Mouse (Mus musculus) hindbrain, embryonic 14.5 days (tissue): Measurements from ENCODE around the gene Agpat2. TPM values are rescaled to one million over a fixed set of nuclear protein-coding genes. Genes with fewer than 3 reads are reported as not detected.

Source experiments
- ATAC-seq: fragments of 200-750 bp; cut with Nextera tagmentation; 2 replicates; pipeline ENCODE4 v1.8.0; 2017; ENCODE audit warnings: moderate number of reproducible peaks, mild to moderate bottlenecking, moderate TSS enrichment, moderate library complexity; ENCODE audit not compliant: low FRiP score
- DNase-seq: peaks from one replicate; pipeline ENCODE4 v3.0.0-alpha.2; 2015; ENCODE audit warnings: low spot score
- H3K27ac ChIP-seq: fragments of 300-500 bp; sonication (generic); 2 replicates; pipeline ENCODE4 v1.5.1; 2014; ENCODE audit warnings: mild to moderate bottlenecking, moderate library complexity
- H3K27me3 ChIP-seq: fragments of 300-500 bp; sonication (generic); 2 replicates; pipeline ENCODE4 v1.6.1; 2014; ENCODE audit warnings: mild to moderate bottlenecking, low read length, mixed read lengths; ENCODE audit not compliant: control insufficient read depth, insufficient read depth
- H3K36me3 ChIP-seq: fragments of 300-500 bp; sonication (generic); replicated peaks from 2 replicates; pipeline ENCODE4 v1.6.1; 2014; ENCODE audit not compliant: control insufficient read depth, insufficient read depth
- H3K4me1 ChIP-seq: fragments of 300-500 bp; sonication (generic); replicated peaks from 2 replicates; pipeline ENCODE4 v1.6.1; 2014; ENCODE audit warnings: antibody characterized with exemption, low read length, mixed read lengths; ENCODE audit not compliant: control insufficient read depth, insufficient read depth
- H3K4me2 ChIP-seq: fragments of 300-500 bp; sonication (generic); replicated peaks from 2 replicates; pipeline ENCODE4 v1.6.1; 2014; ENCODE audit warnings: mild to moderate bottlenecking, moderate library complexity
- H3K4me3 ChIP-seq: fragments of 300-500 bp; sonication (generic); replicated peaks from 2 replicates; pipeline ENCODE4 v1.5.1; 2014; ENCODE audit warnings: mild to moderate bottlenecking, low read length
- H3K9ac ChIP-seq: fragments of 300-500 bp; sonication (generic); 2 replicates; pipeline ENCODE4 v1.6.1; 2014
- H3K9me3 ChIP-seq: fragments of 300-500 bp; sonication (generic); 2 replicates; pipeline ENCODE4 v1.6.1; 2016; ENCODE audit warnings: low read length; ENCODE audit not compliant: control insufficient read depth
- WGBS: fragments of 180-500 bp; shearing (Covaris S2); extraction: QIAGEN DNeasy Blood & Tissue Kit; methylation state at CpG from one replicate; pipeline ENCODE4 v1.1.7; 2014; 5-methylcytosine and 5-hydroxymethylcytosine counted together
- polyA plus RNA-seq: library from polyadenylated mRNA; unstranded; fragments of >200 nt; fragmentation: Nextera tagmentation; extraction: Ambion mirVana; gene quantifications from 2 replicates; pipeline ENCODE4 v1.2.1, GENCODE M21; 2014

Agpat2 gene
- polyA plus RNA-seq, 1 experiment from 2014 or later = 6.6 TPM

DNA sequence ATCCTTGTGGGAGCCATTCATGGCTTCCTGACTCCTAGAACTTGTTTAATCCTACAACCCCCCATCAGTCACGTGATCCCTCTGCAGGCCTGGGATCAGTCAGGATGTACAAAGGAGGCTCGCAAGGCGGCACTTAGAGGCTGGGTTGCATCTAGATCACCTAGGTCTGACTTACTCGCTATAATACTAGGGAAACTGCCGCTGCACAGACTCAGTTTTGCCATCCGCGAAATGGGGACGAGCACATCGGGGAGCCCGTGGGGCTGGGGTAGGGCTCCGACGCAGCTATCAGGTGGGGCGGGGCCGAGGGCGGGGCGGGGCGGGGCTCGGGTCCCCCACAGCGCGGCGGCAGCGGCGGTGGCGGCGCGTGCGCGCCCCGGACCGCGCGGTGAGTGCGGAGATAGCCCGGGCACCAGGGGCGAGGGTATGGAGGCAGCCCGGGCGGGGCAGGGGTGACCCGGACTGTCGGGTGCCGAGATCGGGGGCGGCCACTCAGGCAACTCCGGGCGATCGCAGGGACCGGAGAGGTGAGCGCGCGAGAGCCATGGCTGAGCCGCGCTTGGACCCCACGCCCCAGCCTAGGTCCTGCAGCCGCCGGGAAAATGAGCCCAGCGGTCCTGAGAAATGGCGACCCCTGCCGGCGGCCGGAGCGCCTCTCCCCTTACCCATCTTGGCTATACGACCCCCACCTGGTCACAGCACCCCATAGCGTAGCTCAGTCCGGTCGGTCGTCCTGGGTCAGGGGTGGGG lies 17.7 kb downstream of the Agpat2 start, which contains the start of gene Gm20532:
TSS of gene Gm20532 (plus strand) at position 346 of the 750 bp plus-strand sequence.
- Histone ChIP-seq H3K4me1 (peaks cover 13% of the 10 kb centered on the region), H3K27me3 (no peaks in the 10 kb centered on the region), H3K4me2 (peak within 1 kb of the TSS; percentile 87), H3K27ac (peak within 1 kb of the TSS; percentile 36; the same call in 1 of the 2 replicates), H3K4me3 (peak within 1 kb of the TSS; percentile 59), H3K9me3 (no peaks in the 10 kb centered on the region), H3K9ac (peak within 1 kb of the TSS; percentile 73), H3K36me3 (no peaks in the 10 kb centered on the region)
- DNase-seq (peak; percentile 66), ATAC-seq (peak; percentile 84)
- 1% methylated on average over 58 of the region's 65 CpGs for WGBS

GRCm38 (mm10) chr2:26585713-26586112 lies 18.5 kb downstream of the Agpat2 start:
- DNase-seq (no peak), ATAC-seq (no peak)
- 67% methylated on average over 6 of the region's 6 CpGs for WGBS
- Histone ChIP-seq H3K4me3 (peak overlapping the region; percentile 59), H3K4me1 (peaks cover 13% of the 10 kb centered on the region), H3K9ac (0 out of 2 replicates have a peak overlapping the region, but pooled peaks have one; percentile 10), H3K36me3 (no peaks in the 10 kb centered on the region), H3K27me3 (no peaks in the 10 kb centered on the region), H3K27ac (0 out of 2 replicates have a peak overlapping the region, but pooled peaks have one; percentile 36), H3K4me2 (no peak overlapping the region), H3K9me3 (no peaks in the 10 kb centered on the region)

GRCm38 (mm10) chr2:26583640-26584039 lies 20.6 kb downstream of the Agpat2 start:
- Histone ChIP-seq H3K9ac (peak overlapping the region; percentile 34; the same call in 1 of the 2 replicates), H3K9me3 (no peaks in the 10 kb centered on the region), H3K36me3 (no peaks in the 10 kb centered on the region), H3K4me1 (peaks cover 13% of the 10 kb centered on the region), H3K27me3 (no peaks in the 10 kb centered on the region), H3K4me2 (no peak overlapping the region), H3K4me3 (peak overlapping the region; percentile 19; the same call in 1 of the 2 replicates), H3K27ac (peak overlapping the region; percentile 47)
- DNase-seq (no peak), ATAC-seq (no peak)
- 78% methylated on average over 11 of the region's 11 CpGs for WGBS

- Histone ChIP-seq H3K9me3 (no peaks in the 10 kb centered on the region), H3K4me3 (no peak overlapping the region), H3K4me2 (no peak overlapping the region)
Observed at GRCm38 (mm10) chr2:26582741-26583140, 21.5 kb downstream of the Agpat2 start.

DNA sequence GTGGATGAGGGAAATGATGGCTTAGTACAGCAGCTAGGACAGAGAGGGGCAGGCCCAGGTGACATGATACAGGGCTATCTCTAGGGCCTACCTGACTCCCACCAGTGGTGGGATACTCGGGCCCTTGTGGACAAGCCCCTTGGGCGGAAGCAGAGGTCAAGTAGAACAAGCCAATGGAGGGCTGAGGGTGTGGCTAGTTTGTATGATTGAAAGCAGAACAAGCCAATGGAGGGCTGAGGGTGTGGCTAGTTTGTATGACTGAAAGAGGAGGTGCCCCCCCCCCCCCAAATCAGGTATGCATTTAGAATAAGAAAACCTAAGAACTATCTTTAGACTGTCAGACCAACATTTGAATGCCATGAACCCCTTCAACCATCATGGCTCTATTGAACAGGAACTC lies 22.0 kb downstream of the Agpat2 start:
- 61% methylated on average over 2 of the region's 2 CpGs for WGBS
- H3K9ac ChIP-seq = no peak overlapping the region

More at GRCm38 (mm10) chr2:26582741-26583140, 21.5 kb downstream of the Agpat2 start:
- Histone ChIP-seq H3K9ac (no peak overlapping the region), H3K27ac (0 out of 2 replicates have a peak overlapping the region, but pooled peaks have one; percentile 12), H3K27me3 (no peaks in the 10 kb centered on the region), H3K4me1 (peaks cover 13% of the 10 kb centered on the region), H3K36me3 (no peaks in the 10 kb centered on the region)
- DNase-seq (no peak), ATAC-seq (no peak)
- WGBS = 71% methylated on average over 7 of the region's 7 CpGs

GRCm38 (mm10) chr2:26580751-26581150 lies 23.5 kb downstream of the Agpat2 start:
- Histone ChIP-seq H3K27me3 (no peaks in the 10 kb centered on the region), H3K4me3 (no peak overlapping the region), H3K27ac (no peak overlapping the region), H3K9ac (no peak overlapping the region), H3K9me3 (no peaks in the 10 kb centered on the region), H3K4me2 (no peak overlapping the region), H3K4me1 (no peaks in the 10 kb centered on the region), H3K36me3 (no peaks in the 10 kb centered on the region)
- WGBS = 93% methylated on average over 5 of the region's 5 CpGs
- DNase-seq (no peak), ATAC-seq (no peak)

More for the DNA sequence above, 22.0 kb downstream of the Agpat2 start:
- Histone ChIP-seq H3K4me1 (peaks cover 11% of the 10 kb centered on the region), H3K9me3 (no peaks in the 10 kb centered on the region), H3K4me3 (no peak overlapping the region), H3K36me3 (no peaks in the 10 kb centered on the region), H3K27ac (no peak overlapping the region), H3K27me3 (no peaks in the 10 kb centered on the region), H3K4me2 (no peak overlapping the region)
- ATAC-seq = no peak
- no peak for DNase-seq

- H3K27me3 ChIP-seq = no peaks in the 10 kb centered on the region
- no peak within 1 kb of the TSS for H3K4me2 ChIP-seq
- no peak within 1 kb of the TSS for H3K9ac ChIP-seq
- H3K36me3 ChIP-seq = no peaks in the 10 kb centered on the region
- ATAC-seq = no peak
- no peak within 1 kb of the TSS for H3K4me3 ChIP-seq
- no peak for DNase-seq
- H3K9me3 ChIP-seq = no peaks in the 10 kb centered on the region
- H3K27ac ChIP-seq = 0 out of 2 replicates have a peak within 1 kb of the TSS, but pooled peaks have one; percentile 26
- H3K4me1 ChIP-seq = no peaks in the 10 kb centered on the region
- WGBS = 100% methylated on average over 1 of the region's 1 CpGs
Observed at GRCm38 (mm10) chr2:26579714-26580113, 24.5 kb downstream of the Agpat2 start, which contains the start of gene Egfl7. Gene Egfl7, plus strand, starts transcription at chr2:26580014.

DNA sequence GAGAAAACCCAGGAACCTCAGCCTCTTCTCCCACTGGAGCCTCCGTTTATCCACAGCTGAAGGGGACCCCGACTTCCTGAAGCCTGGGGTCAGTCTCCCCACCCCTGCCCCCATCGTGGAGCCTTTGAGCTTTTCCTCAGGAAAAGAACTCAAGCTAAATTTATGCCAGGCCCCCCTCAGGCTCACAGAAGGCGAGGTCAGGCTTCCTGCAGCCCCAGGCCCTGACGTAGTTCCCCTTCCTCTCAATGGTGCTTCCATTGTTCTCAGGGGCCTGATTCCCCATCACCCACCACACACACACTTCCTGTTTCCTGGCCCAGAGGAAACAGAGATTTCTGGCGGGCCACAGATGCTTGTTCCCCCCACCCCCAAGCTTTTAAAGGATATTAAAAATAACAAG lies 25.8 kb downstream of the Agpat2 start:
- no peak for DNase-seq
- H3K4me3 ChIP-seq = no peak overlapping the region
- 63% methylated on average over 6 of the region's 6 CpGs for WGBS
- H3K27ac ChIP-seq = no peak overlapping the region
- no peak for ATAC-seq
- no peaks in the 10 kb centered on the region for H3K9me3 ChIP-seq
- no peak overlapping the region for H3K4me2 ChIP-seq
- H3K4me1 ChIP-seq = peaks cover 5% of the 10 kb centered on the region; the same call in 1 of the 2 replicates
- H3K36me3 ChIP-seq = no peaks in the 10 kb centered on the region
- H3K9ac ChIP-seq = no peak overlapping the region
- no peaks in the 10 kb centered on the region for H3K27me3 ChIP-seq

DNA sequence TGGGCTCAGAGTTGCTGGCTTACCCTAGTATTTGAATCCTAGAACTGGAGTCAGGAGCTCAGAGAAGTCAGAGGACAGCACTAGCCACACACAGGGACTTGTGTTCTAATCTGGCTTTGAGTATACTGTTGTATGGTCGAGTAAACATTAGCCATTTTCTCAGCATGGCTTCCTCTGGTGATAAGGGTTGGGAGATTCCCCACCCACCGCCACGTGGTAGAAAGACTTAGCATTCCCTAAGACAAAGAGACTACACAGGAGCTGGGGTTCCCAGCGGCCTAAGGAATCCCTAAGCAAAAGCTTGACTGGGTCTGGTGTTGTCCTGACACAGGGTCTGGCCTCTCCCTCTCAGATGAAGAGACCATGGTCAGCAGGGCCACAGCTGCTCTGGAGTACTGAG lies 27.8 kb downstream of the Agpat2 start:
- Histone ChIP-seq H3K4me2 (no peak overlapping the region), H3K4me1 (peaks cover 9% of the 10 kb centered on the region; the same call in 1 of the 2 replicates), H3K9me3 (no peaks in the 10 kb centered on the region), H3K9ac (no peak overlapping the region), H3K36me3 (no peaks in the 10 kb centered on the region), H3K27me3 (no peaks in the 10 kb centered on the region), H3K4me3 (no peak overlapping the region), H3K27ac (no peak overlapping the region)
- 47% methylated on average over 4 of the region's 4 CpGs for WGBS
- ATAC-seq (no peak), DNase-seq (no peak)
